Mouse (Mus musculus) right cerebral cortex, postnatal 10 days (tissue): Measurements from ENCODE around the gene Cysrt1.
A peak's percentile ranks its signal among the peaks of the same experiment; 100 is the strongest.

Source experiments
- DNase-seq, 2 experiments: peaks; one replicate each; pipeline ENCODE4 v3.0.0; 2021; ENCODE audit warnings: low spot score in 2 of 2

Gene Cysrt1

GRCm38 (mm10) chr2:25236614-25237013, 5.6 kb downstream of the Cysrt1 start, which contains the start of gene Rnf224:
Rnf224 (minus strand) TSS chr2:25236787.
- DNase-seq = no peak

GRCm38 (mm10) chr2:25234551-25235220, 7.6 kb downstream of the Cysrt1 start:
- no peak for DNase-seq

- no peak for DNase-seq
These were observed 8.2 kb downstream of the Cysrt1 start, which contains the start of gene Slc34a3 for GRCm38 (mm10) chr2:25234050-25234449. Slc34a3 (minus strand) TSS chr2:25234364.

GRCm38 (mm10) chr2:25233421-25233820, 8.8 kb downstream of the Cysrt1 start:
- DNase-seq = no peak

GRCm38 (mm10) chr2:25231038-25231437, 11.2 kb downstream of the Cysrt1 start:
- no peak for DNase-seq

- no peak for DNase-seq
These were observed 11.7 kb downstream of the Cysrt1 start for GRCm38 (mm10) chr2:25230581-25230980.

- no peak for DNase-seq
These were observed 12.7 kb downstream of the Cysrt1 start for GRCm38 (mm10) chr2:25229582-25229981.

GRCm38 (mm10) chr2:25228995-25229530, 13.2 kb downstream of the Cysrt1 start:
- no peak for DNase-seq

GRCm38 (mm10) chr2:25228431-25228889, 13.8 kb downstream of the Cysrt1 start:
- peak; percentile 88 for DNase-seq

GRCm38 (mm10) chr2:25227406-25227805, 14.8 kb downstream of the Cysrt1 start:
- DNase-seq = no peak

GRCm38 (mm10) chr2:25226864-25227263, 15.4 kb downstream of the Cysrt1 start:
- DNase-seq = peak; percentile 77 to 84

- DNase-seq = peak in 1 of 2 experiments; percentile 29
These were observed 16.4 kb downstream of the Cysrt1 start for GRCm38 (mm10) chr2:25225811-25226379.

- peak; percentile 99 to 100 for DNase-seq
These were observed 17.2 kb downstream of the Cysrt1 start for GRCm38 (mm10) chr2:25224766-25225752.

GRCm38 (mm10) chr2:25224492-25224765, 17.8 kb downstream of the Cysrt1 start, which contains the start of gene Tubb4b:
Tubb4b (minus strand) TSS chr2:25224702.
- DNase-seq = no peak

- DNase-seq = peak; percentile 71 to 80
These were observed 18.4 kb downstream of the Cysrt1 start for GRCm38 (mm10) chr2:25223681-25224491.

GRCm38 (mm10) chr2:25221331-25221772, 20.9 kb downstream of the Cysrt1 start:
- DNase-seq = no peak

GRCm38 (mm10) chr2:25218445-25218844, 23.8 kb downstream of the Cysrt1 start, which contains the start of gene Fam166a:
Fam166a (plus strand) TSS chr2:25218745.
- no peak for DNase-seq

- DNase-seq = no peak
These were observed 24.6 kb downstream of the Cysrt1 start for GRCm38 (mm10) chr2:25217666-25218065.

- DNase-seq = no peak
These were observed 27.8 kb downstream of the Cysrt1 start, which contains the start of gene Stpg3 for GRCm38 (mm10) chr2:25214444-25214843. Stpg3 (minus strand) TSS chr2:25214637.

GRCm38 (mm10) chr2:25213266-25213865, 28.9 kb downstream of the Cysrt1 start:
- DNase-seq = peak in 1 of 2 experiments; percentile 17
